Mouse (Mus musculus) spleen, adult 2 months (tissue): ENCODE data around the gene Hoxd3.

Experiments used
- CTCF ChIP-seq: fragments of 200-500 bp; IDR thresholded peaks from 2 replicates; pipeline ENCODE4 v1.5.1; 2011; ENCODE audit warnings: mild to moderate bottlenecking, inconsistent platforms; ENCODE audit not compliant: insufficient read depth, insufficient read length, insufficient replicate concordance; ENCODE audit errors: extremely low read depth
- POLR2A ChIP-seq: fragments of 200-500 bp; IDR thresholded peaks from 2 replicates; pipeline ENCODE4 v1.6.1; 2011; ENCODE audit warnings: low read depth, low read length, inconsistent platforms

DNA sequence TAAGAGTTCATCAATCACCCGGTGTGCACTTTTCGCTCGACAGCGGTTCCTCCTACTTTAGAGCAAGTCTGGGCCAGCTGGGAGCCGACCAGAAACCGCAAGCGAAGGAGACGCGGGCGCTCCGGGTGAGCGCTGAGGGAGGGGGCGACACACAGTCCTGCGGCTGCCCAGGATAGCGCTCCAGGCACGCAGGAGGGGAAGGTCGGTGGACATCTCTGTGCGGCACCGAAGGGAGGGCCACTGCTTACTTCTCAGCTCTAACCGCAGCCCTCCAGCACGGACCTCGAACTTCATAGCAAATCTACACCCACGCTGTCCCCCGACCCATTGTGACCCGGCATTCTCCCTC, 41.4 kb downstream of the Hoxd3 start:
- no peak for TF ChIP-seq POLR2A
- TF ChIP-seq CTCF: no peak
